In the genomic region with DNA sequence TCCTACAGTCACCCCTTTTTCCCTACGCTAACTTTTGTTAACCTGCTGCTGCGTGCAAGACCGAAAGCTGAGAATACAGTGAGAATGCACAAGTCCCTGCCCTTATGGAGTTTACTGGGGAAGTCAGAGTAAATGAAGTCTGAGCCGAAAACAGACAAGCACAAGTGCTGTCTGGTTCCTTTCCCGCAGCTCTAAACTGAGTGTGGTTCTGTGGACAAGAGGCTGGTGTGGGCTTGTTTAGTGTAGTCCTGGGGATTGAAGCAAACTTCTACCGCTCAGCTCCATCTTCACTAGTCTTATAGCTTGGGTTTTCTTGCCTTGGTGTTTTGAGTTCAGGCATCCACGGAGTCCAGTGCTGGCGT, we compare ENCODE assay signal across 8 mouse cellular contexts. TPM values are rescaled to one million over a fixed set of nuclear protein-coding genes. Genes with fewer than 3 reads are reported as not detected.
DNase-seq lines count a peak whose midpoint lies in the region; ATAC-seq and TF ChIP-seq lines count a peak whose summit lies in the region.

No protein-coding gene starts in this region.

- H3K36me3 ChIP-seq in kidney, embryonic 16.5 days (ENCODE audit: insufficient read depth, low read length), result no peaks in the 10 kb centered on the region
- H3K36me3 ChIP-seq in hindbrain, postnatal 0 days (ENCODE audit: insufficient read depth, low read length), result no peaks in the 10 kb centered on the region
- H3K36me3 ChIP-seq in midbrain, postnatal 0 days (ENCODE audit: insufficient read depth, low read length), result no peaks in the 10 kb centered on the region

- DNase-seq in kidney, adult 9 months, result no peak
- DNase-seq in hindbrain, postnatal 0 days (ENCODE audit: low spot score), result peak; percentile 14
- no peak for DNase-seq in midbrain, postnatal 0 days (ENCODE audit: low spot score)
- no peak for DNase-seq in adrenal gland, adult 2 months
- no peak for DNase-seq in embryo, embryonic 9.5 days (ENCODE audit: extremely low spot score)
- DNase-seq in yolk sac, embryonic 10.5 days (ENCODE audit: low spot score), result no peak

- H3K4me1 ChIP-seq in kidney, embryonic 16.5 days (ENCODE audit: insufficient read depth, low read length), result peaks cover 38% of the 10 kb centered on the region
- peaks cover 3% of the 10 kb centered on the region; the same call in 1 of the 2 replicates for H3K4me1 ChIP-seq in cortical plate, adult 2 months (ENCODE audit: control insufficient read depth, insufficient read depth, low read length)
- H3K4me1 ChIP-seq in hindbrain, postnatal 0 days (ENCODE audit: insufficient read depth, low read length), result peaks cover 11% of the 10 kb centered on the region; the same call in 1 of the 2 replicates
- H3K4me1 ChIP-seq in midbrain, postnatal 0 days (ENCODE audit: insufficient read depth, low read length), result peaks cover 4% of the 10 kb centered on the region; the same call in 1 of the 2 replicates

- H3K9ac ChIP-seq in kidney, embryonic 16.5 days (replicated peaks; ENCODE audit: low read length), result peak overlapping the region; percentile 59
- H3K9ac ChIP-seq in hindbrain, postnatal 0 days (replicated peaks; ENCODE audit: low read length), result peak overlapping the region; percentile 37; the same call in 1 of the 2 replicates
- H3K9ac ChIP-seq in midbrain, postnatal 0 days (replicated peaks; ENCODE audit: low read length, poor library complexity, severe bottlenecking), result peak overlapping the region; percentile 99; the same call in 1 of the 2 replicates

- TF ChIP-seq POLR2A in cortical plate, adult 2 months (IDR thresholded peaks at IDR 0.05; ENCODE audit: extremely low read depth, insufficient read depth, low read length), result no peak

- no peak for TF ChIP-seq CTCF in cortical plate, adult 2 months (IDR thresholded peaks at IDR 0.05; ENCODE audit: extremely low read depth, insufficient read depth, low read length)
- TF ChIP-seq CTCF in hindbrain, postnatal 0 days (IDR thresholded peaks at IDR 0.05; ENCODE audit: low read depth), result no peak
- no peak for TF ChIP-seq CTCF in midbrain, postnatal 0 days (IDR thresholded peaks at IDR 0.05)

- H3K4me2 ChIP-seq in kidney, embryonic 16.5 days (replicated peaks; ENCODE audit: low read depth, low read length), result peak overlapping the region; percentile 47
- peak overlapping the region; percentile 80 for H3K4me2 ChIP-seq in hindbrain, postnatal 0 days (ENCODE audit: low read depth, low read length)
- peak overlapping the region; percentile 43 for H3K4me2 ChIP-seq in midbrain, postnatal 0 days (ENCODE audit: low read depth, low read length, poor library complexity, severe bottlenecking)

- peak; percentile 32 for ATAC-seq in kidney, embryonic 16.5 days (ENCODE audit: low FRiP score, low TSS enrichment)
- peak; percentile 30; the same call in 1 of the 2 replicates for ATAC-seq in hindbrain, postnatal 0 days
- peak; percentile 36; the same call in 1 of the 2 replicates for ATAC-seq in midbrain, postnatal 0 days (ENCODE audit: low FRiP score)

- peak overlapping the region; percentile 51 for H3K27ac ChIP-seq in kidney, embryonic 16.5 days (ENCODE audit: low read length)
- peak overlapping the region; percentile 54 for H3K27ac ChIP-seq in cortical plate, adult 2 months (ENCODE audit: insufficient read depth, low read length)
- peak overlapping the region; percentile 98 for H3K27ac ChIP-seq in hindbrain, postnatal 0 days
- peak overlapping the region; percentile 96 for H3K27ac ChIP-seq in midbrain, postnatal 0 days (ENCODE audit: low read depth, low read length)

- H3K9me3 ChIP-seq in kidney, embryonic 16.5 days (ENCODE audit: low read length), result no peaks in the 10 kb centered on the region
- no peaks in the 10 kb centered on the region for H3K9me3 ChIP-seq in hindbrain, postnatal 0 days (ENCODE audit: low read length)
- H3K9me3 ChIP-seq in midbrain, postnatal 0 days (ENCODE audit: low read length), result no peaks in the 10 kb centered on the region

- WGBS in kidney, embryonic 16.5 days, result 40% methylated on average over 8 of the region's 8 CpGs
- WGBS in hindbrain, postnatal 0 days, result 40% methylated on average over 8 of the region's 8 CpGs
- WGBS in midbrain, postnatal 0 days, result 41% methylated on average over 8 of the region's 8 CpGs

- H3K27me3 ChIP-seq in kidney, embryonic 16.5 days (ENCODE audit: insufficient read depth, low read length), result no peaks in the 10 kb centered on the region
- H3K27me3 ChIP-seq in hindbrain, postnatal 0 days (ENCODE audit: insufficient read depth, low read length), result no peaks in the 10 kb centered on the region
- no peaks in the 10 kb centered on the region for H3K27me3 ChIP-seq in midbrain, postnatal 0 days (ENCODE audit: insufficient read depth, low read length)

- H3K4me3 ChIP-seq in kidney, embryonic 16.5 days (ENCODE audit: low read length), result peak overlapping the region; percentile 96
- peak overlapping the region; percentile 88 for H3K4me3 ChIP-seq in cortical plate, adult 2 months (ENCODE audit: insufficient read depth, low read length)
- H3K4me3 ChIP-seq in hindbrain, postnatal 0 days (ENCODE audit: low read length), result peak overlapping the region; percentile 96
- H3K4me3 ChIP-seq in midbrain, postnatal 0 days (ENCODE audit: low read depth, low read length), result peak overlapping the region; percentile 96

RNA-seq across cellular contexts. Expression of a gene that starts 0.4 kb away (rescaled TPM):
- polyA plus RNA-seq in kidney, embryonic 16.5 days (2015; fragmentation: Nextera tagmentation; extraction: Ambion mirVana), result 92.0 and 98.8 TPM in 2 replicates
- 52.1 and 54.4 TPM in 2 replicates for polyA plus RNA-seq in cortical plate, adult 2 months (2012; rRNA removed)
- total RNA-seq in hindbrain, postnatal 0 days (2014; rRNA removed), result 28.8 and 37.9 TPM in 2 replicates
- polyA plus RNA-seq in hindbrain, postnatal 0 days (2015; fragmentation: Nextera tagmentation; extraction: Ambion mirVana), result 81.3 and 86.0 TPM in 2 replicates
- 35.3 and 41.4 TPM in 2 replicates for total RNA-seq in midbrain, postnatal 0 days (2014; rRNA removed)
- polyA plus RNA-seq in midbrain, postnatal 0 days (2015; fragmentation: Nextera tagmentation; extraction: Ambion mirVana), result 88.5 and 96.8 TPM in 2 replicates
- 10 to 100 TPM; 61.5 to 91.7 TPM for total RNA-seq in adrenal gland, adult 2 months (2021)
- polyA plus RNA-seq in adrenal gland, adult 2 months (2012; rRNA removed), result 38.8 and 52.7 TPM in 2 replicates

RNA-seq across cellular contexts. Expression of a gene that starts 18.5 kb away (rescaled TPM):
- 57.6 and 59.2 TPM in 2 replicates for polyA plus RNA-seq in kidney, embryonic 16.5 days (2015; fragmentation: Nextera tagmentation; extraction: Ambion mirVana)
- polyA plus RNA-seq in cortical plate, adult 2 months (2012; rRNA removed), result 34.9 and 35.6 TPM in 2 replicates
- 27.5 and 29.4 TPM in 2 replicates for total RNA-seq in hindbrain, postnatal 0 days (2014; rRNA removed)
- 36.7 and 38.3 TPM in 2 replicates for polyA plus RNA-seq in hindbrain, postnatal 0 days (2015; fragmentation: Nextera tagmentation; extraction: Ambion mirVana)
- total RNA-seq in midbrain, postnatal 0 days (2014; rRNA removed), result 29.5 and 34.0 TPM in 2 replicates
- 38.2 and 38.6 TPM in 2 replicates for polyA plus RNA-seq in midbrain, postnatal 0 days (2015; fragmentation: Nextera tagmentation; extraction: Ambion mirVana)
- total RNA-seq in adrenal gland, adult 2 months (2021), result 10 to 100 TPM; 29.2 to 41.5 TPM
- polyA plus RNA-seq in adrenal gland, adult 2 months (2012; rRNA removed), result 28.3 and 31.1 TPM in 2 replicates

Comparison
In these comparisons a context has a peak if more than half of its experiments do, and no peak if none do; other contexts are left out.
1. H3K9ac ChIP-seq: peak in every context shown above with its lines; median percentile 99 in midbrain, postnatal 0 days; 59 in kidney, embryonic 16.5 days; 37 in hindbrain, postnatal 0 days.